Mouse (Mus musculus) megakaryocyte-erythroid progenitor cell, adult 5 weeks (primary cell): ENCODE measurements around the gene Thrsp. TPM values are rescaled to one million over a fixed set of nuclear protein-coding genes. Genes with fewer than 3 reads are reported as not detected.

ENCODE experiments used
- polyA plus RNA-seq: library from polyadenylated mRNA; stranded (reverse); fragments of >175 nt; gene quantifications from 2 replicates; pipeline ENCODE4 v1.2.3, GENCODE M21; 2012

The Thrsp gene
- polyA plus RNA-seq = not detected in 2 replicates

GRCm38 (mm10) chr7:97416906-97417777, at the start of gene Thrsp:
TSS of gene Thrsp (minus strand) at chr7:97417730.

GRCm38 (mm10) chr7:97451023-97451422, 33.5 kb upstream of the Thrsp start, which contains the start of gene Kctd14:
TSS of gene Kctd14 (plus strand) at chr7:97451323.

GRCm38 (mm10) chr7:97399960-97400715, 17.4 kb downstream of the Thrsp start, which contains the start of gene Ndufc2:
TSS of gene Ndufc2 (plus strand) at chr7:97400003.

Other genes with a start within 250 kb of the Thrsp start
- gene Usp35, start 85.7 kb downstream of the Thrsp start, polyA plus RNA-seq = 0.41 and 0.48 TPM in 2 replicates
- 0.15 and 0.49 TPM in 2 replicates for gene Kctd21, start 85.4 kb downstream of the Thrsp start, polyA plus RNA-seq
- 2.7 and 4.4 TPM in 2 replicates for gene Alg8, start 46.1 kb downstream of the Thrsp start, polyA plus RNA-seq
- gene Ndufc2, start 17.7 kb downstream of the Thrsp start, polyA plus RNA-seq = 483 and 494 TPM in 2 replicates
- 2.9 and 5.6 TPM in 2 replicates for gene Kctd14, start 33.6 kb upstream of the Thrsp start, polyA plus RNA-seq
- 5.9 TPM in 2 replicates for gene Ints4, start 63.2 kb upstream of the Thrsp start, polyA plus RNA-seq
- gene Aamdc, start 161.8 kb upstream of the Thrsp start, polyA plus RNA-seq = 6.8 and 8.5 TPM in 2 replicates
- 7.5 and 13.2 TPM in 2 replicates for gene Rsf1, start 162.2 kb upstream of the Thrsp start, polyA plus RNA-seq